Mouse (Mus musculus) cerebellum, adult 18-20 months (tissue): ENCODE data around the gene Gabarap.

Experiments used
- DNase-seq, 2 experiments: peaks; one replicate each; pipeline ENCODE4 v3.0.0; 2021

Gene Gabarap

GRCm38 (mm10) chr11:70021264-70022132 is 30.6 kb downstream of the Gabarap start:
- DNase-seq, result peak; percentile 96 to 98

GRCm38 (mm10) chr11:70023481-70024150 is 32.7 kb downstream of the Gabarap start:
- peak in 1 of 2 experiments; percentile 56 for DNase-seq

GRCm38 (mm10) chr11:70024151-70024514 is 33.2 kb downstream of the Gabarap start:
- DNase-seq, result no peak

GRCm38 (mm10) chr11:70026689-70027088 is 35.7 kb downstream of the Gabarap start:
- DNase-seq, result peak; percentile 58 to 60

GRCm38 (mm10) chr11:70027397-70027796 is 36.5 kb downstream of the Gabarap start:
- peak; percentile 68 to 77 for DNase-seq

GRCm38 (mm10) chr11:70028401-70029129 is 37.6 kb downstream of the Gabarap start:
- DNase-seq, result peak in 1 of 2 experiments; percentile 42

GRCm38 (mm10) chr11:70029130-70029801 is 38.3 kb downstream of the Gabarap start:
- DNase-seq, result peak; percentile 66 to 78

- no peak for DNase-seq
Measured at GRCm38 (mm10) chr11:70029829-70030550, 39.0 kb downstream of the Gabarap start.

- no peak for DNase-seq
Measured at GRCm38 (mm10) chr11:70030651-70031320, 39.8 kb downstream of the Gabarap start.

GRCm38 (mm10) chr11:70031321-70031670 is 40.4 kb downstream of the Gabarap start:
- no peak for DNase-seq

- DNase-seq, result no peak
Measured at GRCm38 (mm10) chr11:70038174-70038573, 47.2 kb downstream of the Gabarap start.

GRCm38 (mm10) chr11:70039631-70040030 is 48.7 kb downstream of the Gabarap start:
- no peak for DNase-seq

- no peak for DNase-seq
Measured at GRCm38 (mm10) chr11:70040184-70040583, 49.2 kb downstream of the Gabarap start.

- DNase-seq, result peak; percentile 14 to 41
Measured at GRCm38 (mm10) chr11:70042309-70043085, 51.6 kb downstream of the Gabarap start.

GRCm38 (mm10) chr11:70043665-70044064 is 52.7 kb downstream of the Gabarap start:
- DNase-seq, result no peak
